Mouse (Mus musculus) ES-E14 (cell line): ENCODE data around the gene Psme2. TPM values are rescaled to one million over a fixed set of nuclear protein-coding genes. Genes with fewer than 3 reads are reported as not detected.
A peak's percentile ranks its signal among the peaks of the same experiment; 100 is the strongest.

ENCODE experiments used
- DNase-seq: peaks from one replicate; pipeline ENCODE4 v3.0.0-alpha.2; 2013; ENCODE audit warnings: low read depth, low spot score
- H3K27ac ChIP-seq: 2 replicates; pipeline ENCODE4 v1.5.1; 2012; ENCODE audit warnings: low read depth, mild to moderate bottlenecking, low read length, moderate library complexity, mixed read lengths; ENCODE audit not compliant: poor library complexity, insufficient read depth, severe bottlenecking
- H3K36me3 ChIP-seq: 2 replicates; pipeline ENCODE4 v1.6.1; 2012; ENCODE audit warnings: mild to moderate bottlenecking, low read length, moderate library complexity, mixed read lengths; ENCODE audit not compliant: control insufficient read depth, poor library complexity, insufficient read depth, severe bottlenecking
- H3K4me1 ChIP-seq, 2 experiments: fragments of 150-350 bp in 1 of 2; sonication (generic) in 1 of 2; 2 replicates each; pipeline ENCODE4 v1.6.1; 2012; ENCODE audit warnings: low read length in 2 of 2, mild to moderate bottlenecking in 1 of 2, mixed read lengths in 1 of 2; ENCODE audit not compliant: control insufficient read depth in 2 of 2, insufficient read depth in 2 of 2, poor library complexity in 1 of 2
- H3K4me3 ChIP-seq, 2 experiments: fragments of 150-350 bp in 1 of 2; sonication (generic) in 1 of 2; 2 replicates each; pipeline ENCODE4 v1.5.1; 2012; ENCODE audit warnings: low read length in 2 of 2, low read depth in 1 of 2, mild to moderate bottlenecking in 1 of 2, mixed read lengths in 1 of 2; ENCODE audit not compliant: insufficient read depth in 1 of 2, poor library complexity in 1 of 2, severe bottlenecking in 1 of 2
- H3K9ac ChIP-seq: 2 replicates; pipeline ENCODE4 v1.6.1; 2012; ENCODE audit warnings: low read depth, mild to moderate bottlenecking, low read length, mixed read lengths; ENCODE audit not compliant: poor library complexity, insufficient read depth, severe bottlenecking
- H3K9me3 ChIP-seq: fragments of 150-350 bp; sonication (generic); 2 replicates; pipeline ENCODE4 v1.6.1; 2012; ENCODE audit warnings: low read depth, mild to moderate bottlenecking, low read length; ENCODE audit not compliant: control insufficient read depth, insufficient read depth
- CHD2 ChIP-seq: IDR thresholded peaks from 2 replicates; pipeline ENCODE4 v1.6.1; 2014; ENCODE audit warnings: mild to moderate bottlenecking, low read depth, low read length, inconsistent platforms
- HCFC1 ChIP-seq: IDR thresholded peaks from 2 replicates; pipeline ENCODE4 v1.6.1; 2012; ENCODE audit warnings: low read length, inconsistent platforms, borderline replicate concordance; ENCODE audit not compliant: insufficient read depth
- MAFK ChIP-seq: IDR thresholded peaks from 2 replicates; pipeline ENCODE4 v1.6.1; 2014; ENCODE audit warnings: mild to moderate bottlenecking, low read depth, low read length, inconsistent platforms; ENCODE audit not compliant: insufficient read depth
- ZC3H11A ChIP-seq: IDR thresholded peaks from 2 replicates; pipeline ENCODE4 v1.6.1; 2012; ENCODE audit warnings: low read depth, mild to moderate bottlenecking, inconsistent platforms, low read length, borderline replicate concordance
- ZNF384 ChIP-seq: IDR thresholded peaks from 2 replicates; pipeline ENCODE4 v1.6.1; 2012; ENCODE audit warnings: low read depth, low read length, inconsistent platforms
- in situ Hi-C, 2 experiments: fragments of 600-800 bp; cut with MboI; formaldehyde crosslinking; loops; one replicate each; pipeline ENCODE4 v1.15.1; 2025; ENCODE audit warnings: low sequenced_read_pairs in 2 of 2, inconsistent platforms in 1 of 2; ENCODE audit not compliant: unreplicated experiment in 2 of 2
- total RNA-seq: library from RNA; depleted of rRNA; stranded (reverse); fragments of 300-350 nt; gene quantifications from 2 replicates; pipeline ENCODE4 v1.2.3, GENCODE M21; 2012

Psme2 gene
- total RNA-seq, 1 experiment: 44.0 TPM

DNA sequence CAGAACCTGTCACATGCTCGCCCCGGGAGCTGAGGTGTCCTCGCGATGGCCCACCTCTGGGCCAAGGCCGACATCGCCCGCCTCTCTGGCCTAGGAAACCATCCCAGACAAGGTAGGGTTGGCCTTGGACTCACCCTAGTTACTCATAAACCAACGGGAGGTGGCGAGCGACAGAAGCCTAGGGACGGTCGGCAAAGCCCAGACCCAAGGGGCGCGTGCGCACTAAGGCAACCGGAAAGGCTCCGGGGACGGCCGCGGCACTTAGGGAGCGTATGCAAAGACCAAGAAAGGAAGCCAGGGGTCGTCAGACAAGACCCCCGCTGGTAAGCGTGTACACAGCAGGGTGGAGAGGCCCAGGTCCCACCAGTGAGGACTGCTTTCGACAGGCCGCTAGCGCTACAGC is 31.1 kb downstream of the Psme2 start, which contains the start of gene Dcaf11:
Gene Dcaf11, plus strand, starts transcription at position 208 of the 403 bp plus-strand sequence.
- peak; percentile 74 for TF ChIP-seq CHD2
- TF ChIP-seq ZNF384: no peak
- Histone ChIP-seq H3K36me3 (peaks cover 6% of the 10 kb centered on the region; the same call in 1 of the 2 replicates), H3K27ac (peak within 1 kb of the TSS; percentile 92), H3K9me3 (no peaks in the 10 kb centered on the region), H3K4me1 (peaks cover 0 to 5% of the 10 kb centered on the region in 2 experiments; a peak in 2 of 4 replicates), H3K9ac (peak within 1 kb of the TSS; percentile 85), H3K4me3 (peak within 1 kb of the TSS; percentile 81)
- in situ Hi-C loops: no loop called here
- DNase-seq: peak; percentile 93

DNA sequence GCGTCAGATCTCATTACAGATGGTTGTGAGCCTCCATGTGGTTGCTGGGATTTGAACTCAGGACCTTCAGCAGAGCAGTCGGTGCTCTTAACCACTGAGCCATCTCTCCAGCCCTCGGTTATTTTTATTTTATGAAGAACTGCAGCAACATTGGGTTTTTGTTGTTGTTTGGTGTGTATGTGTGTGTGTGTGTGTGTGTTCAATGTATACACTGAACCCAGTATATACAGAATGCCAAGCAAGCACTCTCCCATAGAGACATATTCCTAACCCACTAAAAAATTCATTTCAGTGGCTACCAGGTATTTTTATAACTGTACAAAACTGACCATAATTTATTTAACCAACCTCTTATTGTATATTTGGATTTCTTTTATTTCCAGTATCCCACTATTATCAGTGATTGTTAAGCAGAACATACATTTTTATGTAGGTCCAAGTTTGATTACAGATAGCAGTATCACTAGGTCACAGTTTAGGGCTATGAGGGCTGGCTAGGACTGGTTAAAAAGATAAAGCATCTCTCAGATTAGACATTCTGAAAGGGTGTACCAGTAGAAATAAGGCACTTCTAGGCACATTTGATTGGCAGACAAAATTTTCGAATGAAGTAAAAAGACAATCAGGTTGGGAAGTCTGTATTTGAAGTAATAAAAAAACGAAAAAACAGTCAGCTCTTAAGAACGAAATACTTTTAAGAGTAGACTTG is 32.0 kb downstream of the Psme2 start:
- Histone ChIP-seq H3K27ac (no peak overlapping the region; the same call in 1 of the 2 replicates), H3K9me3 (no peaks in the 10 kb centered on the region), H3K36me3 (peaks cover 6% of the 10 kb centered on the region; the same call in 1 of the 2 replicates), H3K4me1 (peaks cover 0 to 10% of the 10 kb centered on the region in 2 experiments; a peak in 2 of 4 replicates), H3K9ac (no peak overlapping the region; the same call in 1 of the 2 replicates), H3K4me3 (peak overlapping the region; percentile 30 to 81; a peak in 3 of 4 replicates)
- TF ChIP-seq CHD2 (no peak), ZC3H11A (no peak), ZNF384 (no peak), HCFC1 (no peak), MAFK (no peak)
- in situ Hi-C loops: no loop called here
- no peak for DNase-seq

DNA sequence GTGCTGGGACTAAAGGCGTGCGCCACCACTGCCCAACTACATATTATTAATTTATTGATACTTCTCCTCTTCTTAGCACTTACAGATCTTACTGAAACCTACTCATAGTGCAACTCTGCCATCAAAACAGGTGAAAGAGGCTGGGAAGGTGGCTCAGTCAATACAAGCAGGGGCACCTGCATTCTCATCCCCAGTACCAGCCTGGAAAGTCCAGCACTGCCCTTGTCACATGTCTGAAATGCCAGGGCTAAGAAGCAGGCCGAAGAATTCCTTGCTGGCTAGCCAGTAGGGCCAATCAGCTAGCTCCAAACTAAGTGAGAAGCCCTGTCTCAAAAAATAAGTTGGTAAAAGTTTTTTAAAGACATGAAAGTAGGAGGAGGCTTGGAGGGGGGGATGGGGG is 33.3 kb downstream of the Psme2 start:
- Histone ChIP-seq H3K4me3 (no peak overlapping the region), H3K9me3 (no peaks in the 10 kb centered on the region), H3K4me1 (peaks cover 0 to 12% of the 10 kb centered on the region in 2 experiments; a peak in 2 of 4 replicates), H3K36me3 (peaks cover 2% of the 10 kb centered on the region; the same call in 1 of the 2 replicates), H3K9ac (no peak overlapping the region), H3K27ac (no peak overlapping the region)
- DNase-seq: no peak
- in situ Hi-C loops: no loop called here
- TF ChIP-seq MAFK (no peak), ZNF384 (no peak), CHD2 (no peak), ZC3H11A (no peak), HCFC1 (no peak)

DNA sequence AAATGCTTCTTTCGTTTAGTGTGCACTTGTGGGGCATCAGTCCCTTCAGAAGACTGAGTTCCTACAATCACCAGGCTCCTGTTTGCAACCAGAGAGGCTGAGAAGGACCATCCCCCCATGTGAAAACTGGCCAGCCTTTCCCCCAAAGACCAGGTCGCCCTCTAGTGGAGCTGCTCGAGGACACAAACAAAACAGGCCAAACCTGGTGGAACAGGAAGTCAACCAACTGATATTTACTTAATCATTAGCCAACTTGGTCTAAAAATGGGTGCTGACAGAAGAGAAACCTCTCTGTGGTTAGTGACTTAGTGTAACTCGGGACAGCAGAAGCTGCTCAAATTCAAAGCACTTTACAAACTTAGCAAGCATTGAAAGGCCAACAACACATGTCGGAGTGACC is 33.9 kb downstream of the Psme2 start:
- in situ Hi-C loops: no loop called here
- H3K4me1 ChIP-seq: peaks cover 0 to 13% of the 10 kb centered on the region in 2 experiments; a peak in 2 of 4 replicates
- H3K9me3 ChIP-seq: no peaks in the 10 kb centered on the region
- no peak overlapping the region for H3K9ac ChIP-seq
- TF ChIP-seq ZC3H11A (peak; percentile 27; the same call in 1 of the 2 replicates), CHD2 (no peak), ZNF384 (no peak), HCFC1 (no peak), MAFK (no peak)
- H3K36me3 ChIP-seq: peaks cover 2% of the 10 kb centered on the region; the same call in 1 of the 2 replicates
- no peak for DNase-seq
- H3K27ac ChIP-seq: no peak overlapping the region
- no peak overlapping the region for H3K4me3 ChIP-seq
